Mouse (Mus musculus) liver, adult 2 months (tissue): ENCODE data around the gene Sdsl. TPM values are rescaled to one million over a fixed set of nuclear protein-coding genes. Genes with fewer than 3 reads are reported as not detected.
A peak's percentile ranks its signal among the peaks of the same experiment; 100 is the strongest.

Experiments used
- DNase-seq: peaks from one replicate; pipeline ENCODE4 v3.0.0-alpha.2; 2011; ENCODE audit warnings: low read depth, low spot score; ENCODE audit errors: extremely low read depth
- H3K27ac ChIP-seq: fragments of 200-500 bp; replicated peaks from 2 replicates; pipeline ENCODE4 v1.5.1; 2012; ENCODE audit warnings: low read depth, mild to moderate bottlenecking, control low read depth, inconsistent platforms, low read length; ENCODE audit not compliant: insufficient read depth
- H3K27me3 ChIP-seq: fragments of 200-500 bp; 2 replicates; pipeline ENCODE4 v1.6.1; 2012; ENCODE audit warnings: mild to moderate bottlenecking, moderate library complexity, low read length, inconsistent platforms; ENCODE audit not compliant: control insufficient read depth, insufficient read depth
- H3K36me3 ChIP-seq: fragments of 200-500 bp; 2 replicates; pipeline ENCODE4 v1.6.1; 2012; ENCODE audit warnings: low read length, inconsistent platforms; ENCODE audit not compliant: control insufficient read depth, insufficient read depth
- H3K4me1 ChIP-seq: fragments of 200-500 bp; 2 replicates; pipeline ENCODE4 v1.6.1; 2011; ENCODE audit warnings: low read length; ENCODE audit not compliant: control insufficient read depth, insufficient read depth
- H3K4me3 ChIP-seq: fragments of 200-500 bp; 2 replicates; pipeline ENCODE4 v1.5.1; 2011; ENCODE audit warnings: low read depth, mild to moderate bottlenecking, control low read depth, low read length, moderate library complexity; ENCODE audit not compliant: insufficient read depth
- H3K79me2 ChIP-seq: fragments of 200-500 bp; 2 replicates; pipeline ENCODE4 v1.6.1; 2012; ENCODE audit warnings: inconsistent platforms, mild to moderate bottlenecking, low read length, moderate library complexity; ENCODE audit not compliant: control insufficient read depth, insufficient read depth
- H3K9ac ChIP-seq: fragments of 200-500 bp; 2 replicates; pipeline ENCODE4 v1.6.1; 2012; ENCODE audit warnings: low read depth, mild to moderate bottlenecking, control low read depth, inconsistent platforms, low read length
- CTCF ChIP-seq: fragments of 200-500 bp; IDR thresholded peaks from 2 replicates; pipeline ENCODE4 v1.5.1; 2011; ENCODE audit warnings: low read depth, low read length, control low read depth
- POLR2A ChIP-seq: fragments of 200-500 bp; IDR thresholded peaks from 2 replicates; pipeline ENCODE4 v1.6.1; 2011; ENCODE audit warnings: low read length, control low read depth; ENCODE audit not compliant: insufficient read depth; ENCODE audit errors: extremely low read depth
- WGBS: fragments of 180-500 bp; shearing (Covaris S2); methylation state at CpG from one replicate; pipeline ENCODE4 v1.1.7; 2018; 5-methylcytosine and 5-hydroxymethylcytosine counted together
- polyA plus RNA-seq: library from polyadenylated mRNA; depleted of rRNA; stranded (reverse); fragments of >200 nt; gene quantifications from 2 replicates; pipeline ENCODE4 v1.2.3, GENCODE M21; 2012
- total RNA-seq: library from RNA; depleted of rRNA; stranded (reverse); fragments of >200 nt; gene quantifications from 2 replicates; pipeline ENCODE4 v1.2.3, GENCODE M21; 2014

Gene Sdsl
- total and polyA plus RNA-seq, 2 experiments, result 11.7 to 18.6 TPM

DNA sequence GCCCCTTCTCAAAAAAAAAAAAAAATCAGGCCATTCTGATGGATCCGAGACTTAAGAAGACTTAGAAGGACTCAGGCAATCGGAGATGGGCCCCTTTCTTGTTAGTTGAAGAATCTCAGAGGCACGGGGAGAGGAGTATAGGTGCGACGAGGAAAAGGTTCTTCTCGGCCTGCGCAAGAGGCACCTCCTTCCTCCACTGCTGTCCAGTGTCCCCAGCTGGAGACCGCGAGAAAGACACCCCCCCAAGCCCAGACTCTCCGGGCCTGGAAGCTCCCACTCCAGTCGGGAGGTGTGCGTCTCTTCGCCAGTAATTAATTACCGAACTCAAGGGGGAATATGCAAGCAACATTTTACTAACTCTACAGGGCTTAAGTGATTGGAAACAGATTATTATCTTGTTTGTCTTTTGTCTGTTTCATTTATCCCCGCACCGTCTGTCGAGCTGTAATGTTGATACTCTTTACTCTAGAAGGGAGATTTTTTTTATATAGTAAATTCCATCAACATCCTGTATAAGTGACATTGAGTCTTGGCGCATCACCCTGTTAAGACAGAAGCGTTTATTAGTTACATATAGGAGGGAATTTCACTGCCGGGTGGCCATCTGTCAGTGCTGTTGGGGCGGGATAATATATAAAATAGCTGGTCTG lies 44.3 kb downstream of the Sdsl start:
- no peaks in the 10 kb centered on the region for H3K79me2 ChIP-seq
- WGBS, result 4% methylated on average over 21 of the region's 21 CpGs
- DNase-seq, result no peak
- H3K27ac ChIP-seq, result no peak overlapping the region
- no peak overlapping the region for H3K9ac ChIP-seq
- H3K27me3 ChIP-seq, result peaks cover 44% of the 10 kb centered on the region
- no peaks in the 10 kb centered on the region for H3K36me3 ChIP-seq
- no peaks in the 10 kb centered on the region for H3K4me1 ChIP-seq
- TF ChIP-seq POLR2A, result no peak
- TF ChIP-seq CTCF, result no peak
- H3K4me3 ChIP-seq, result no peak overlapping the region

DNA sequence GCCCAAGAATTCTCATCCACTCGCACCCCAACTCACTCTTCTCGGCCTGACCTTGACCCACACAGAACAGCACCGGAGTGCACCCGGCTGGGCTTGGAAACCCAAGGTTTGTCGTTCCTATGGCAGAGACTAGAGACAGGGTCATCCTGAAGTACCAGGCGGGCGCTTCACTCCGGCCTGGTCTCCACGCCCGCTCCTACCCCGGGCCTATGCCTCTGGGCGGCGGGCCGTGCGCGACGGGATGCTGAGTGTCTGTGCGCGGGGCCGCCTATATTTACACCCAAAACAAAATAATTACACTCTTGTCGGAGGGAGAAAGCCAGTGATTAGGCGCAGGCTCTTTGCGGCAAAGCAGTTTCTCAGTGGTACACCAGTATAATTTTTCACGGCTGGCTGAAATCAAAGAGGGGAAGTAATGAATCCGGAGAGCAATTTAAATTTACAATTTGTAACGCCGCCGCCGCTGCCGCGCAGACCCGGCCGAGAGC lies 45.1 kb downstream of the Sdsl start:
- no peak for DNase-seq
- TF ChIP-seq POLR2A (no peak), CTCF (no peak)
- WGBS, result 2% methylated on average over 33 of the region's 33 CpGs
- H3K9ac ChIP-seq, result no peak overlapping the region
- no peak overlapping the region for H3K4me3 ChIP-seq
- no peaks in the 10 kb centered on the region for H3K4me1 ChIP-seq
- no peaks in the 10 kb centered on the region for H3K79me2 ChIP-seq
- H3K27ac ChIP-seq, result no peak overlapping the region
- H3K36me3 ChIP-seq, result no peaks in the 10 kb centered on the region
- peaks cover 42% of the 10 kb centered on the region for H3K27me3 ChIP-seq

DNA sequence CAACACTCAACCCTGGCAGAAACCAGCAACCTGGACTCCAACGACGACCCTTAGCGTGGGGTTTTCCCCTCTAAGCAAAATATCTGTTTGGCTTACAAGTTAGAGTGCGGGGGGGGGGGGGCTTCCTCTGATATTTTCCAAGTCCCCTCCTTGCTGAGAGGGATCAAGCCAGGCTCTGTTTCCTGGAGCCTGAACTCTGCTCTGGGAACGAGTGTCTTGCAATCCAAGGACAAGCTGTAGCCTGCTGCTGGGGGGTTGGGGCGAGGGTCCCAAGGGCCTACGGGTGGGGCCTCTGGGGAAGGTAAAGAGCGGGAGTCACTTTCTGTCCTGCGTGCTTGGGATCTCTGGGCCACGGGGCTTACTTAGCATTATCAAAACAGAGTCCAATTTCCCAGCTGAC lies 46.0 kb downstream of the Sdsl start:
- H3K9ac ChIP-seq, result no peak overlapping the region
- 4% methylated on average over 10 of the region's 10 CpGs for whole genome bisulfite sequencing

DNA sequence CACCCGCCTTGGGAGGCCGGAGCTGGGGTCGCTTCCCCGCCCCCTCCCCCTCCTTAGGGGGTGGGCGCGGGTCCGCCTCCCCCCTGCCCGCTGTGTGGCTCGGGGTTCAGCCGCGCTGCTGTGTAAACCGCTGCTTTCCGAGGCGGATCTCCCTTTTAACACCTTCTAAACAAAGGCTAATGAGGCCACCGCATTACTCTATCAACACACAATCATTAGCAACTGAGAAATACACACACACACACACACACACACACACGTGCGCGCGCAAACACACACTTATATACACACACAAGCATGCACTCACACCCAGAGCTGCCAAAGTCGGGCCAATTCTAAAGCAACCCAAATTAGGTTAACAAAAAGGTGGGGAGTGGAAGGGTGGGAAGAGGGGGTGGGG lies 46.9 kb downstream of the Sdsl start:
- 2% methylated on average over 18 of the region's 20 CpGs for WGBS
- Histone ChIP-seq H3K4me3 (no peak overlapping the region), H3K27me3 (peaks cover 26% of the 10 kb centered on the region)

More for the DNA sequence above, 46.0 kb downstream of the Sdsl start:
- Histone ChIP-seq H3K36me3 (no peaks in the 10 kb centered on the region), H3K4me1 (no peaks in the 10 kb centered on the region), H3K4me3 (no peak overlapping the region), H3K27ac (no peak overlapping the region), H3K79me2 (no peaks in the 10 kb centered on the region), H3K27me3 (peaks cover 33% of the 10 kb centered on the region)
- no peak for DNase-seq
- TF ChIP-seq POLR2A (no peak), CTCF (no peak)

DNA sequence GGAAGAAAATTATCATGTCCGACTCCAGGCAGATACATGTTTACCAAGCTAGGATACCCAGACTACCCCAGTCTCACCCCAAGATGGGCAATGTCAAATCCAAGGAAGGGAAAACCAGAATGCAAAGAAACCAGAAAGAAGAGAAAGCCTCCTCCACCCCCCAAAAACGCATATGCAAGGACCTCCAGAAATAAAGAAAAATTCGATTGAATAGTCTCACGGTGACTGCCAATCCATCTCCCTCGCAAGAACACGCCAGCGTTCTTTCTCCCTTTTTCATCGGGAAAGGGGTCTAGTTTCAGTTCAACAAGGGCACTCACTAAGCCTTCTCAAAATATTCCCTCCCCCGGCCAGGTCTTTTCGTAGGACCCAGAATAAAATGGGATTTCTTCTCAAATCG lies 48.0 kb downstream of the Sdsl start:
- TF ChIP-seq CTCF (no peak), POLR2A (no peak)
- WGBS, result 6% methylated on average over 11 of the region's 11 CpGs
- no peak for DNase-seq
- Histone ChIP-seq H3K27me3 (peaks cover 23% of the 10 kb centered on the region), H3K4me3 (no peak overlapping the region), H3K27ac (no peak overlapping the region), H3K79me2 (no peaks in the 10 kb centered on the region), H3K9ac (no peak overlapping the region), H3K36me3 (no peaks in the 10 kb centered on the region), H3K4me1 (no peaks in the 10 kb centered on the region)

More for the DNA sequence above, 46.9 kb downstream of the Sdsl start:
- Histone ChIP-seq H3K4me1 (no peaks in the 10 kb centered on the region), H3K9ac (no peak overlapping the region), H3K27ac (no peak overlapping the region), H3K36me3 (no peaks in the 10 kb centered on the region), H3K79me2 (no peaks in the 10 kb centered on the region)
- no peak for TF ChIP-seq POLR2A
- no peak for TF ChIP-seq CTCF
- no peak for DNase-seq

DNA sequence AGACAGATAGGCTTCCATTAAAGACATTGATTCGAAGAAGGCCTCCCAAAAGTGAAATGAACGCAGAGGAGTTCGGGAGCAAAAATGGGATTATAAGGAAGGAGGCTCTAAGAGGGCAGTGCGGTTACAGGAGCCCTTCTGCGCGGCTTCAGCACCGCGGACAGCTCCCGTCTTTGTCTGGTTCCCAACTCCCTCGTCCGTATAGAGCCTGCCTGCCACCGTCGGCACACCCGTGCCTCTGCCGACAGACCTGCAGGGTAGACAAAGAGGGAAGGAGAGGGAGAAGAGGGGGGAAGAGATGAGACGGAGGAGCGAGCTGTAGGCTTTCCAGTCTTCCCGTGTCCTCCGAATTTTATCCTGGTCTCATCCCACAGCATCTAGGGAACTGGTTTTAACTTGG lies 48.6 kb downstream of the Sdsl start:
- 2% methylated on average over 19 of the region's 19 CpGs for WGBS
- TF ChIP-seq POLR2A, result no peak
- no peak for TF ChIP-seq CTCF
- DNase-seq, result peak; percentile 6
- Histone ChIP-seq H3K36me3 (no peaks in the 10 kb centered on the region), H3K27ac (no peak overlapping the region), H3K79me2 (no peaks in the 10 kb centered on the region), H3K9ac (no peak overlapping the region), H3K4me3 (no peak overlapping the region), H3K27me3 (peaks cover 23% of the 10 kb centered on the region), H3K4me1 (no peaks in the 10 kb centered on the region)
